Mouse (Mus musculus) erythroblast, embryonic 14.5 days (primary cell): ENCODE measurements around the gene Negr1. TPM values are rescaled to one million over a fixed set of nuclear protein-coding genes. Genes with fewer than 3 reads are reported as not detected.
"Not testable (repeated sequence)": the region's sequence is repeated elsewhere in the genome, so short reads cannot be mapped to it uniquely, and the experiment has no call there.

Experiments used
- H3K27me3 ChIP-seq: 2 replicates; pipeline ENCODE4 v1.6.1; 2012; ENCODE audit warnings: inconsistent platforms; ENCODE audit not compliant: control insufficient read depth
- H3K36me3 ChIP-seq: 2 replicates; pipeline ENCODE4 v1.6.1; 2012; ENCODE audit warnings: mild to moderate bottlenecking, inconsistent platforms; ENCODE audit not compliant: control insufficient read depth
- H3K4me1 ChIP-seq: 2 replicates; pipeline ENCODE4 v1.6.1; 2012; ENCODE audit warnings: inconsistent platforms; ENCODE audit not compliant: control insufficient read depth
- H3K4me3 ChIP-seq: replicated peaks from 2 replicates; pipeline ENCODE3; 2012; ENCODE audit warnings: moderate library complexity, mild to moderate bottlenecking, inconsistent platforms
- H3K9me3 ChIP-seq: 2 replicates; pipeline ENCODE4 v1.6.1; 2012; ENCODE audit warnings: low read length, inconsistent platforms, mixed read lengths; ENCODE audit not compliant: control insufficient read depth
- GATA1 ChIP-seq: IDR thresholded peaks from 2 replicates; pipeline ENCODE4 v1.6.1; 2012; ENCODE audit warnings: low read length, inconsistent platforms, mixed read lengths
- TAL1 ChIP-seq: IDR thresholded peaks from 3 replicates; pipeline ENCODE4 v1.6.1; 2012; ENCODE audit warnings: low read length, inconsistent platforms, mixed read lengths
- polyA plus RNA-seq: library from polyadenylated mRNA; stranded (reverse); fragments of >175 nt; gene quantifications from 2 replicates; pipeline ENCODE4 v1.2.3, GENCODE M21; 2012

Gene Negr1
- polyA plus RNA-seq, 1 experiment, result 0.02 TPM

DNA sequence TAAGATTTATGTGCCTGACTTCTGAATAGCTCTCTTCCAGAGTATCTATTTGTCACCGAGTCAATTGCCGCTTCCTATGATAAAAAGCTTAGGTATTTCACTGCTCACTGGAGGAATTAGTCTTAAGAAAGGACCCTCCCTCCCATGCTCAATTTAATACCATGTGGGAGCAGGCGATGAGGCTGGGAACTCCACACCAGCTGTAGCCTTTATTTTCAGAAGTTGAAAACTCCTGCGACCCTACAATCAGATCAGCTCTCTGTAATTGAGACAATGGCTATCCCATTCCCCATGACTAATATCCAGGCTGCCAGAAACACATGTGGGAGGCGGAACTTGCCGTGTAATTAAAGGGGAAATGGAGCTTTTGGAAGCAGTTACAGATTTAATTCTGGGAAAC is 474.4 kb downstream of the Negr1 start:
- TF ChIP-seq GATA1 (no peak), TAL1 (no peak)

DNA sequence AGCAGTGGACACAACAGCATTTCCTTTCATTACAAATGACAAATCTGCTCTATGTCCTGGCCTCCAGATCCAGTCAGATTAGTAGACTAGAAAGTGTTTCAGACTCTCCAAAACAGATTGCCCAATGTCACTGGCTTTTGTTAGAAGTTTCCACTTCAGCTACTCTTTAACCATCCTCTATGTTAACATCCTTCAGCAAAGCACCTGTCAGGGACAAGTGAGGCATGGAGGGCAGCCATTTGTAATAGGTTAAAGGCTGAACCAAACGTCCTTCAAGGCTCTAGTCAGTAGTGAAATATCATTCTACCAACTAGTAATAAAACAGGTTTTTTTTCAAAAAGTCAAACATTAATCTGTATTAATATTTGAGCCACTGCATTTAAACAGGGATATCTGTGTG is 475.0 kb downstream of the Negr1 start:
- Histone ChIP-seq H3K36me3 (no peaks in the 10 kb centered on the region), H3K9me3 (no peaks in the 10 kb centered on the region; the same call in 1 of the 2 replicates), H3K4me1 (no peaks in the 10 kb centered on the region), H3K4me3 (no peak overlapping the region), H3K27me3 (no peaks in the 10 kb centered on the region)
- no peak for TF ChIP-seq TAL1
- no peak for TF ChIP-seq GATA1

More for the DNA sequence above, 474.4 kb downstream of the Negr1 start:
- H3K36me3 ChIP-seq, result no peaks in the 10 kb centered on the region
- no peaks in the 10 kb centered on the region for H3K27me3 ChIP-seq
- no peak overlapping the region for H3K4me3 ChIP-seq
- H3K4me1 ChIP-seq, result no peaks in the 10 kb centered on the region
- H3K9me3 ChIP-seq, result no peaks in the 10 kb centered on the region; the same call in 1 of the 2 replicates

DNA sequence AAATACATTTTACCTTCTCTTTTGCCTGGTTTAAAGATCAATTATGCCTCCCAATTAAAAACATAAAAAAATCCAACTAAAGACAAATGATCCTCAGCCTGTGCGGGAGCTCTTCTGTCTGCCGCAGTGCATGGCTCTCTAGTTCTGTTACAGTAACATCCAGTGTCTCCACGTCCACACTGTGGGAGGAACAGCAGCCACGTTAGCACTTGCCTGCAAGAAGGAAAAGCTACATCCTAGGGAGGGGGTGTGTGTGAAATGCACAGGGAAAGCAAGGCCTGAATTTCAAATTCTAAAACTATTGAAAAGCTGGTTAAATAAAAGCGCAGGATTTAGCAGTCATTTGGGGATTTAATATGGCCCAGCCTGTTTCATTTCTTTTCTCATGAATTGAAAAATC is 479.0 kb downstream of the Negr1 start:
- no peaks in the 10 kb centered on the region for H3K36me3 ChIP-seq
- no peak for TF ChIP-seq GATA1
- TF ChIP-seq TAL1, result no peak
- H3K27me3 ChIP-seq, result no peaks in the 10 kb centered on the region
- no peaks in the 10 kb centered on the region for H3K4me1 ChIP-seq
- H3K9me3 ChIP-seq, result no peaks in the 10 kb centered on the region; the same call in 1 of the 2 replicates
- H3K4me3 ChIP-seq, result no peak overlapping the region

DNA sequence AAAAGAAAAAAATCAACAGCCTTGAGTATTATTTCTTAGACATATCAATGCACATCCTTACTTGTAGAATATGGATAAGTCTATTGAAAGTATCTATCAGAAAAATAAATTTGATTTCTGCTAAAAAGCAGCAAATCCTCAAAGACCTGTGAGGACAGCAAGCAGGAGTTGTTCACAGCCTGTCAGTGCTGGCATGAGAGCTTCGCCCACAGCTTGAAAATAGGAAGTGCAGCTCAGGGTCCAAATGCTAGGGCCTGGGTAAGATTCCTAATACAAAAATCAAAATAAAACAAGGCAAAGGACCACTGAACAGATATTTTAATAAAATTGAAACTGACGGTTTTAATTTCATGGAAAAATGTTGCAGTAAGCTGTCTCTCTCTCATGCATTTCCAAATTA is 483.0 kb downstream of the Negr1 start:
- no peak for TF ChIP-seq TAL1
- TF ChIP-seq GATA1, result no peak
- H3K36me3 ChIP-seq, result no peaks in the 10 kb centered on the region
- no peaks in the 10 kb centered on the region for H3K4me1 ChIP-seq
- H3K4me3 ChIP-seq, result no peak overlapping the region
- H3K9me3 ChIP-seq, result no peaks in the 10 kb centered on the region; the same call in 1 of the 2 replicates
- no peaks in the 10 kb centered on the region for H3K27me3 ChIP-seq

DNA sequence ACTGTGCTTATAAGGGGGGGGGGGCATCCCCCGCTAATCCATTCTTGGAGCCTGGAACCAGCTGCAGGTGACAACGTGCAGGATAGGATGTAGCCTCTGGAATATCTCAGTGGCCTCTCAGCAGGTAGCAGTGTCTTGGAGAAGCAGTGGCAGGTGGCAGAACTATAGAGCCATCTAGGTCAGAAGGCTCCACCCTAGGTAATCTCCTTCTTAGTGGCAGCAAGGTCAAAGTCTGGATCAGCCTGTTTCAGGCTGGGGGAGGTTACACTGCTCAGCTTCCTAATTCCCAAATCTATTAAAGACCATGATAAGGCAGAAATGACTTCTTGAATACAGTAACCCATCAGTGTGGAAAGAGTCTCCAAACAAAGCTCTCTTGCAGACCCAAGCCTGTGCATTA is 502.8 kb downstream of the Negr1 start:
- H3K4me1 ChIP-seq, H3K9me3 ChIP-seq, H3K4me3 ChIP-seq, H3K27me3 ChIP-seq, H3K36me3 ChIP-seq: not testable (repeated sequence)

DNA sequence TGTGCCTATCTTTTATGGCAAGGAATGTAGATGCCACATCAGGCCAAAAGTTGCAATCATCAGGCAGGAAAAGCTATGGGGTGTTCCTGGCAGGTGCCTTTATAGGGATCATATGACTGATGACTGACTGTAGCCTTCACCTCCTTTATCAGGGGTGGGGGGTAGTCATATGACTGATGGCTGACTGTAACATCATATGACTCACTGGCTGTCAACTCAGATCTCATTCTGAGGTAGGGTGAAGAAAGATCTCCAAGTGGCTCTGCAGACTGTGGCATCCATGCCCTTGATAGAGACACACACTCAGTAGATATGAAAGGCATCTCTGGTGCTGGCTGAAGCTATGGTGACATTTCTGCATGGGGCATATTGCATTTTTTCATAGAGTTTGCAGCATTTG is 504.7 kb downstream of the Negr1 start:
- Histone ChIP-seq H3K27me3 (no peaks in the 10 kb centered on the region), H3K4me1 (no peaks in the 10 kb centered on the region)
- TF ChIP-seq GATA1, result no peak
- no peak for TF ChIP-seq TAL1

DNA sequence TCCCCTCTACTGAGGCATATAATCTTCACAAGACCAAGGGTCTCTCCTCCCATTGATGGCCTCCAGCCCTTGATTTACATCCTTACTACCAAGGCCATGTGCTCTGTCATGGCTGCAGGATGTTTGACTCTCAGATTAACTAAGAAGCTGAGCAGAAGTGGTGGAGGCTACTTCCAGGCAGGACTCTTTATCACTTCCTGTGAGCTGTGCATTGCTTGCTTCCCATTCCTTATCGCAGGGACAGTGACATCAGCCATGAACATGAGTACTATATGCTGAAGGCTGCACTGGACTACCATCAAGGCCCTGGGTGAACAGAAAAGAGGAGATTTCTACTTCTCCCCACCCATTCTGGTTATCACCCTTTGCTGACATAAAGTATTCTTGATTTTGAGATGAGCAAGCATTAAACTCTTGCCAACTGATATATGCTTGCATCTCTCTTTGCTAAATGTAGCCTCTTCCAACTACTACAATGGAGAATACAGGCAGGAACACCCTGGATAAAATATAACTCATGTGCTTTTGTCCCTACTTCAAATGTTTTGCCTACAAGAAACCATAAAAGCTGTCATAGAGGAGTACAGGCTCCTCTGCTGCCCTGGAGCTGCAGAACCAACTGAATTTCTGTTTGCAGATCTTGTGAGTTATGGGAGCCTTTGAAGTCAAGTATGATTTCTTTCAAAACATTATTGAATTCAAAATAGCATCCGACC is 517.8 kb downstream of the Negr1 start:
- H3K36me3 ChIP-seq, result no peaks in the 10 kb centered on the region
- TF ChIP-seq GATA1 (no peak), TAL1 (no peak)

More for the DNA sequence above, 504.7 kb downstream of the Negr1 start:
- Histone ChIP-seq H3K36me3 (no peaks in the 10 kb centered on the region), H3K9me3 (peaks cover 2% of the 10 kb centered on the region; the same call in 1 of the 2 replicates), H3K4me3 (no peak overlapping the region)

DNA sequence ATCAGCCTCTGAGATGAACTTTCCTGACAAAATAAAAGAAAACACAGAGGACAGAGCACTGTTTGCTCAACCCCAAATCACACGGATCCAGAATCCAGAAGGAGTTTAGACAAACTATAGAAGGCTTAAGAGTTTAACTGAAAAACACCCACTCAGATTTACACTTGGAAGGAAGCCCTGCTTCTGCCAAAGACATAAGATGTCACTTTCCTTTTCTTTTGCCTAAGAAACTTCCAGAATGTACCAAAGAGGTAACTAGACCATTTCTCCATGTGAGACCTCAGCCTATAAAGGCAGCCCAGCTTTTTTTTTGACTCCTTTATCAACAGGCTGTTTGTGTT is 518.3 kb downstream of the Negr1 start:
- Histone ChIP-seq H3K4me3 (no peak overlapping the region), H3K4me1 (no peaks in the 10 kb centered on the region), H3K9me3 (peaks cover 6% of the 10 kb centered on the region; the same call in 1 of the 2 replicates), H3K36me3 (no peaks in the 10 kb centered on the region), H3K27me3 (no peaks in the 10 kb centered on the region)
- no peak for TF ChIP-seq GATA1
- no peak for TF ChIP-seq TAL1

More for the DNA sequence above, 517.8 kb downstream of the Negr1 start:
- peaks cover 6% of the 10 kb centered on the region; the same call in 1 of the 2 replicates for H3K9me3 ChIP-seq
- no peak overlapping the region for H3K4me3 ChIP-seq
- H3K4me1 ChIP-seq, result no peaks in the 10 kb centered on the region
- no peaks in the 10 kb centered on the region for H3K27me3 ChIP-seq

DNA sequence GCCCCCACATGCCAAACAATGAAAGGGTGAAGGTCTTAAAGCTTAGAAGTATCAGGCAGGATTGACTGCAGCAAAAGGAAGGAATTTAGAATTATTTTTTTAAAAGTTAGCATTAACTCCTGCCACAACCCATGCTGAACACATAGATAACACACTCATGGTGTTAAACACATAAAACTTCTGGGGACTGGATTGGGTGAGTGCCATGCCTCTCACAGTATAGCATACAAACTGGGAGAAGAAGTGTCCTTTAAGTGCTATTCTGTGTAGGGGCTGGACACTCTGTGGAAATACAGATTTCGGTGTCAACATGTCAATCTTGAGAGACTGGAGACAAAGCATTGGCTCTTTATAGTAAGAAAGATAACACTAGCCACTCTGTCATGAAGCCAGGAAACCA is 519.0 kb downstream of the Negr1 start:
- Histone ChIP-seq H3K9me3 (peaks cover 6% of the 10 kb centered on the region; the same call in 1 of the 2 replicates), H3K4me1 (no peaks in the 10 kb centered on the region), H3K36me3 (no peaks in the 10 kb centered on the region), H3K27me3 (no peaks in the 10 kb centered on the region), H3K4me3 (no peak overlapping the region)
- TF ChIP-seq GATA1, result no peak
- no peak for TF ChIP-seq TAL1
